Mouse (Mus musculus) layer of hippocampus, adult 11-12 months (tissue): Measurements from ENCODE around the gene Arhgap35.

Experiments used
- DNase-seq: peaks from one replicate; pipeline ENCODE4 v3.0.0; 2022; ENCODE audit warnings: low spot score

Arhgap35 gene

GRCm38 (mm10) chr7:16604141-16604540 is 10.7 kb downstream of the Arhgap35 start:
- DNase-seq = no peak

GRCm38 (mm10) chr7:16601683-16602102 is 13.1 kb downstream of the Arhgap35 start:
- no peak for DNase-seq

- DNase-seq = no peak
Observed at GRCm38 (mm10) chr7:16599006-16599405, 15.8 kb downstream of the Arhgap35 start.

- no peak for DNase-seq
Observed at GRCm38 (mm10) chr7:16591292-16591691, 23.5 kb downstream of the Arhgap35 start.

- no peak for DNase-seq
Observed at GRCm38 (mm10) chr7:16587649-16588048, 27.1 kb downstream of the Arhgap35 start.

GRCm38 (mm10) chr7:16584384-16584783 is 30.4 kb downstream of the Arhgap35 start:
- DNase-seq = no peak

GRCm38 (mm10) chr7:16583775-16584174 is 31.0 kb downstream of the Arhgap35 start:
- DNase-seq = no peak

- DNase-seq = no peak
Observed at GRCm38 (mm10) chr7:16582299-16582698, 32.5 kb downstream of the Arhgap35 start.

GRCm38 (mm10) chr7:16581276-16582100 is 33.3 kb downstream of the Arhgap35 start:
- DNase-seq = no peak

GRCm38 (mm10) chr7:16576719-16577118 is 38.1 kb downstream of the Arhgap35 start:
- no peak for DNase-seq

- no peak for DNase-seq
Observed at GRCm38 (mm10) chr7:16571191-16571590, 43.6 kb downstream of the Arhgap35 start.

GRCm38 (mm10) chr7:16570737-16571136 is 44.1 kb downstream of the Arhgap35 start:
- no peak for DNase-seq

GRCm38 (mm10) chr7:16564491-16564890 is 50.3 kb downstream of the Arhgap35 start:
- no peak for DNase-seq

GRCm38 (mm10) chr7:16557783-16558538 is 56.8 kb downstream of the Arhgap35 start:
- no peak for DNase-seq

GRCm38 (mm10) chr7:16557251-16557650 is 57.5 kb downstream of the Arhgap35 start:
- no peak for DNase-seq

- no peak for DNase-seq
Observed at GRCm38 (mm10) chr7:16554215-16554614, 60.6 kb downstream of the Arhgap35 start.

- DNase-seq = no peak
Observed at GRCm38 (mm10) chr7:16551581-16551980, 63.2 kb downstream of the Arhgap35 start.

GRCm38 (mm10) chr7:16549299-16549698 is 65.5 kb downstream of the Arhgap35 start:
- no peak for DNase-seq

- no peak for DNase-seq
Observed at GRCm38 (mm10) chr7:16544770-16545169, 70.0 kb downstream of the Arhgap35 start.

GRCm38 (mm10) chr7:16537220-16537903 is 77.4 kb downstream of the Arhgap35 start:
- no peak for DNase-seq

GRCm38 (mm10) chr7:16525995-16526394 is 88.8 kb downstream of the Arhgap35 start:
- no peak for DNase-seq

- no peak for DNase-seq
Observed at GRCm38 (mm10) chr7:16525448-16525847, 89.3 kb downstream of the Arhgap35 start.

- no peak for DNase-seq
Observed at GRCm38 (mm10) chr7:16524308-16524707, 90.5 kb downstream of the Arhgap35 start.
